ENCODE assay signal across 9 mouse cellular contexts in the genomic region with DNA sequence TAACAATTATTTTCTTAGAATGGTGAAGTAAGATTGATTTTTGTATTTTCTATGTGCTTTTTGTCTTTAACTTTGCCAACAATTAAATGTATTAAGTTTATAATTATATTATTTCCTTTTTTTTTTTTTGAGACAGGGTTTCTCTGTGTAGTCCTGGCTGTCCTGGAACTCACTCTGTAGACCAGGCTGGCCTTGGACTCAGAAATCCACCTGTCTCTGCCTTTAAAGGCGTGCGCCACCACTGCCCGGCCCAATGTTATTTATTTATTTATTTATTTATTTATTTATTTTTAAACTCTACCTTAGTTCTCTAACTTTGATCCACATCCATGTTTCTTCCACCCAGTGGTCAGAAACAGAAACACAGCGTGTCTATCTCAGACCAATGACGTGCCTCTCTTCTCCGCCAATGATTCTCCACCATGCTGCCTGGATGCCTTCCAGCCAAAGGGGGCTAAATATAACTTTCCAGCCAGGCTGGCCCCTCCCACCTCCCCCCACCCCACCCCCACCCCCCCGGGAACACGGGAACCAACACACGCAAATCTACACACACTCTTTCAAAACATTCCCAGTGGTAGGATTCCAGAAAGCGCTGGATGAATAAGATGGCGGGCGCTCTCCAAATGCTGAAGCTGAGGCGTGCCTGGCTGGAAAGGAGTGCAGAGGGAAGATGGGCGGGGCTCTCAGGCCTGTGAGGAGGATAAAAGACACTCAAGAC. TPM values are rescaled to one million over a fixed set of nuclear protein-coding genes. Genes with fewer than 3 reads are reported as not detected.
A peak's percentile ranks its signal among the peaks of the same experiment; 100 is the strongest.
DNase-seq lines count a peak whose midpoint lies in the region; ATAC-seq and TF ChIP-seq lines count a peak whose summit lies in the region.
"Had no signal": no experiment of that assay in that cellular context is flagged by ENCODE, and none has a peak within 500 bp of the region (broad histone marks: within the 10 kb centered on the region; RNA-seq: fewer than 3 reads in every experiment).

No protein-coding gene starts in this region.

- H3K4me3 ChIP-seq in thymus, adult 2 months (ENCODE audit: control insufficient read depth, insufficient read depth, low read length) = no peak overlapping the region
- no peak overlapping the region; the same call in 1 of the 2 replicates for H3K4me3 ChIP-seq in limb, embryonic 10.5 days
- H3K4me3 ChIP-seq in midbrain, embryonic 15.5 days = no peak overlapping the region
- H3K4me3 ChIP-seq: liver, embryonic 15.5 days had no signal

- no peak overlapping the region for H3K9ac ChIP-seq in midbrain, embryonic 15.5 days
- H3K9ac ChIP-seq: liver, embryonic 15.5 days had no signal

- no peaks in the 10 kb centered on the region for H3K9me3 ChIP-seq in limb, embryonic 10.5 days (replicated peaks)
- H3K9me3 ChIP-seq in midbrain, embryonic 15.5 days = no peaks in the 10 kb centered on the region
- H3K9me3 ChIP-seq: liver, embryonic 15.5 days had no signal

- H3K4me1 ChIP-seq in thymus, adult 2 months (replicated peaks; ENCODE audit: control insufficient read depth, insufficient read depth, low read length) = no peaks in the 10 kb centered on the region
- peaks cover 7% of the 10 kb centered on the region for H3K4me1 ChIP-seq in limb, embryonic 10.5 days
- H3K4me1 ChIP-seq in midbrain, embryonic 15.5 days = peaks cover 43% of the 10 kb centered on the region
- H3K4me1 ChIP-seq: liver, embryonic 15.5 days had no signal

- H3K36me3 ChIP-seq in thymus, adult 2 months (ENCODE audit: control insufficient read depth, insufficient read depth, low read length) = no peaks in the 10 kb centered on the region
- no peaks in the 10 kb centered on the region for H3K36me3 ChIP-seq in limb, embryonic 10.5 days
- H3K36me3 ChIP-seq in midbrain, embryonic 15.5 days (replicated peaks) = no peaks in the 10 kb centered on the region
- H3K36me3 ChIP-seq: liver, embryonic 15.5 days had no signal

- peak overlapping the region; percentile 20; the same call in 1 of the 2 replicates for H3K4me2 ChIP-seq in midbrain, embryonic 15.5 days
- H3K4me2 ChIP-seq: liver, embryonic 15.5 days had no signal

- H3K27me3 ChIP-seq in thymus, adult 2 months (ENCODE audit: control insufficient read depth, insufficient read depth, low read length) = no peaks in the 10 kb centered on the region; the same call in 1 of the 2 replicates
- peaks cover 1% of the 10 kb centered on the region; the same call in 1 of the 2 replicates for H3K27me3 ChIP-seq in limb, embryonic 10.5 days (ENCODE audit: low read depth, poor library complexity, severe bottlenecking)
- H3K27me3 ChIP-seq in midbrain, embryonic 15.5 days (replicated peaks) = no peaks in the 10 kb centered on the region

- no peak for ATAC-seq in midbrain, embryonic 15.5 days (replicated peaks)

- intact Hi-C loops in heart, postnatal 36 days (cut with DNase I) = no loop called here

- H3K27ac ChIP-seq in thymus, adult 2 months (ENCODE audit: control insufficient read depth, insufficient read depth, low read length) = no peak overlapping the region
- no peak overlapping the region for H3K27ac ChIP-seq in limb, embryonic 10.5 days
- no peak overlapping the region for H3K27ac ChIP-seq in midbrain, embryonic 15.5 days
- H3K27ac ChIP-seq: liver, embryonic 15.5 days had no signal

- peak; percentile 23 for DNase-seq in thymus, postnatal 4 days
- DNase-seq in thymus, adult 2 months = no peak
- peak; percentile 20 for DNase-seq in fibroblast of lung, adult 2 months (ENCODE audit: low read depth)
- DNase-seq in heart, postnatal 36 days = peak; percentile 49 to 60
- DNase-seq in limb, embryonic 10.5 days (ENCODE audit: low spot score) = peak; percentile 84
- no peak for DNase-seq in thymus, postnatal 36 days
- DNase-seq in frontal cortex, postnatal 36 days (ENCODE audit: low spot score in 2 of 2) = no peak

- TF ChIP-seq POLR2A in thymus, adult 2 months (IDR thresholded peaks at IDR 0.05; ENCODE audit: control insufficient read depth, extremely low read depth, insufficient read depth, low read length, poor library complexity) = no peak

- 66% methylated on average over 14 of the region's 14 CpGs for WGBS in thymus, adult 2 months
- WGBS in limb, embryonic 10.5 days = 22% methylated on average over 14 of the region's 14 CpGs
- WGBS in midbrain, embryonic 15.5 days = 21% methylated on average over 14 of the region's 14 CpGs

- no peak for TF ChIP-seq CTCF in thymus, adult 2 months (IDR thresholded peaks at IDR 0.05; ENCODE audit: borderline replicate concordance, control insufficient read depth, extremely low read depth, insufficient read depth, low read length, poor library complexity)

RNA-seq across cellular contexts. Expression of gene Kif5a, which starts 7.4 kb away (rescaled TPM):
- polyA plus RNA-seq in thymus, adult 2 months (2012; rRNA removed) = 1.2 and 1.5 TPM in 2 replicates
- total RNA-seq in heart, postnatal 36 days (2021) = under 1 TPM; 0.41 to 0.92 TPM
- 1.4 and 2.2 TPM in 2 replicates for polyA plus RNA-seq in limb, embryonic 10.5 days (2016; fragmentation: Nextera tagmentation; extraction: Ambion mirVana)
- polyA plus RNA-seq in midbrain, embryonic 15.5 days (2015; fragmentation: Nextera tagmentation; extraction: Ambion mirVana) = 99.0 and 103 TPM in 2 replicates

RNA-seq across cellular contexts. Expression of gene Dctn2, which starts 10.4 kb away (rescaled TPM):
- polyA plus RNA-seq in thymus, adult 2 months (2012; rRNA removed) = 168 and 200 TPM in 2 replicates
- total RNA-seq in heart, postnatal 36 days (2021) = 100 to 1,000 TPM; 144 to 154 TPM
- polyA plus RNA-seq in limb, embryonic 10.5 days (2016; fragmentation: Nextera tagmentation; extraction: Ambion mirVana) = 185 and 194 TPM in 2 replicates
- 355 and 362 TPM in 2 replicates for polyA plus RNA-seq in midbrain, embryonic 15.5 days (2015; fragmentation: Nextera tagmentation; extraction: Ambion mirVana)

RNA-seq across cellular contexts. Expression of gene Mbd6, which starts 33.0 kb away (rescaled TPM):
- 124 and 151 TPM in 2 replicates for polyA plus RNA-seq in thymus, adult 2 months (2012; rRNA removed)
- 10 to 100 TPM; 22.0 to 24.2 TPM for total RNA-seq in heart, postnatal 36 days (2021)
- 16.7 and 18.8 TPM in 2 replicates for polyA plus RNA-seq in limb, embryonic 10.5 days (2016; fragmentation: Nextera tagmentation; extraction: Ambion mirVana)
- 16.2 and 18.8 TPM in 2 replicates for polyA plus RNA-seq in midbrain, embryonic 15.5 days (2015; fragmentation: Nextera tagmentation; extraction: Ambion mirVana)

RNA-seq across cellular contexts. Expression of gene Pip4k2c, which starts 44.4 kb away (rescaled TPM):
- 34.4 and 36.1 TPM in 2 replicates for polyA plus RNA-seq in thymus, adult 2 months (2012; rRNA removed)
- 10 to 100 TPM; 26.9 to 29.9 TPM for total RNA-seq in heart, postnatal 36 days (2021)
- polyA plus RNA-seq in limb, embryonic 10.5 days (2016; fragmentation: Nextera tagmentation; extraction: Ambion mirVana) = 25.0 and 27.8 TPM in 2 replicates
- polyA plus RNA-seq in midbrain, embryonic 15.5 days (2015; fragmentation: Nextera tagmentation; extraction: Ambion mirVana) = 17.9 and 18.7 TPM in 2 replicates

RNA-seq across cellular contexts. Expression of gene Mars, which starts 55.8 kb away (rescaled TPM):
- polyA plus RNA-seq in thymus, adult 2 months (2012; rRNA removed) = 65.8 and 77.2 TPM in 2 replicates
- total RNA-seq in heart, postnatal 36 days (2021) = 10 to 100 TPM; 41.0 to 46.4 TPM
- polyA plus RNA-seq in limb, embryonic 10.5 days (2016; fragmentation: Nextera tagmentation; extraction: Ambion mirVana) = 170 and 205 TPM in 2 replicates
- polyA plus RNA-seq in midbrain, embryonic 15.5 days (2015; fragmentation: Nextera tagmentation; extraction: Ambion mirVana) = 121 and 123 TPM in 2 replicates

Comparison
In these comparisons a context has a peak if more than half of its experiments do, and no peak if none do; other contexts are left out.
1. DNase-seq: peak in thymus, postnatal 4 days (single experiment), fibroblast of lung, adult 2 months (single experiment), heart, postnatal 36 days (2 of 2) and limb, embryonic 10.5 days (single experiment); none in thymus, adult 2 months (single experiment), thymus, postnatal 36 days (0 of 2) and frontal cortex, postnatal 36 days (0 of 2).
2. RNA of gene Kif5a, which starts 7.4 kb away (polyA plus RNA-seq): 99.0 to 103 TPM in midbrain, embryonic 15.5 days; 1.4 to 2.2 TPM in limb, embryonic 10.5 days and 1.2 to 1.5 TPM in thymus, adult 2 months; every median in the first group is over 10 times any median in the second.